Mouse (Mus musculus) heart, embryonic 10.5 days (tissue): ENCODE results near the gene Gabra4. TPM values are rescaled to one million over a fixed set of nuclear protein-coding genes. Genes with fewer than 3 reads are reported as not detected.
"Not testable (repeated sequence)": the region's sequence is repeated elsewhere in the genome, so short reads cannot be mapped to it uniquely, and the experiment has no call there.

Experiments used
- DNase-seq: peaks from one replicate; pipeline ENCODE4 v3.0.0-alpha.2; 2017; ENCODE audit warnings: low spot score
- H3K27ac ChIP-seq: fragments of 300-500 bp; sonication (generic); 2 replicates; pipeline ENCODE4 v1.5.1; 2016; ENCODE audit warnings: mild to moderate bottlenecking
- H3K27me3 ChIP-seq: fragments of 300-500 bp; sonication (generic); 2 replicates; pipeline ENCODE4 v1.6.1; 2016; ENCODE audit warnings: mild to moderate bottlenecking; ENCODE audit not compliant: poor library complexity, insufficient read depth, severe bottlenecking
- H3K36me3 ChIP-seq: fragments of 300-500 bp; sonication (generic); 2 replicates; pipeline ENCODE4 v1.6.1; 2016; ENCODE audit warnings: mild to moderate bottlenecking, moderate library complexity
- H3K4me1 ChIP-seq: fragments of 300-500 bp; sonication (generic); 2 replicates; pipeline ENCODE4 v1.6.1; 2016; ENCODE audit warnings: mild to moderate bottlenecking
- H3K4me3 ChIP-seq: fragments of 300-500 bp; sonication (generic); 2 replicates; pipeline ENCODE4 v1.5.1; 2016; ENCODE audit warnings: mild to moderate bottlenecking, moderate library complexity
- H3K9me3 ChIP-seq: fragments of 300-500 bp; sonication (generic); 2 replicates; pipeline ENCODE4 v1.6.1; 2016; ENCODE audit warnings: mild to moderate bottlenecking, moderate library complexity
- WGBS: fragments of 180-500 bp; shearing (Covaris S2); methylation state at CpG from one replicate; pipeline ENCODE4 v1.1.7; 2016; 5-methylcytosine and 5-hydroxymethylcytosine counted together
- polyA plus RNA-seq: library from polyadenylated mRNA; unstranded; fragments of >200 nt; fragmentation: Nextera tagmentation; extraction: Ambion mirVana; gene quantifications from 2 replicates; pipeline ENCODE4 v1.2.1, GENCODE M21; 2016

Gene Gabra4
- polyA plus RNA-seq, 1 experiment from 2014 or later = 4.9 TPM

- H3K4me3 ChIP-seq = no peak overlapping the region
- 88% methylated on average over 1 of the region's 1 CpGs for WGBS
Measured at GRCm38 (mm10) chr5:71614311-71614710, 43.8 kb downstream of the Gabra4 start.

DNA sequence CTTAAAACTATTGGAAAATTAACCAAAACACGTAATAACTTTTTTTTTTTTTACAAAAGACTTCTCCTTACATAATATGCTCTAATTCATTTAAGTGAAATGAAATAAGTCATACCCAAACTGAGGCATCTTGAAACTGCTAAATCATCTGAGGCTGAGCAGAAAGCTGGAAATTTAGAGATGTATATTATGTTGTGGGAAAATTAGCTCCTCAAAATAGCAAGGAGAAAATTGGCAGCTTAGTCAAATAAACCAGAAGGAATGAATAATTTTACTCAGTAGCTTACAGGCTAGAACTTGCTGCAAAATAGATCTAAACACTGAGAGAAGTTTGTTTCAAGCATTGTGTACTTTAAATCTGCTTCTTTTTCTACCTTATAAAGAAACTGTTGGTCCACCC lies 49.4 kb downstream of the Gabra4 start:
- no peaks in the 10 kb centered on the region for H3K9me3 ChIP-seq
- H3K4me1 ChIP-seq = no peaks in the 10 kb centered on the region; the same call in 1 of the 2 replicates
- no peaks in the 10 kb centered on the region for H3K36me3 ChIP-seq
- no peak overlapping the region for H3K4me3 ChIP-seq
- H3K27ac ChIP-seq = no peak overlapping the region
- no peak for DNase-seq
- H3K27me3 ChIP-seq = no peaks in the 10 kb centered on the region
- WGBS = 88% methylated on average over 1 of the region's 1 CpGs

More at GRCm38 (mm10) chr5:71614311-71614710, 43.8 kb downstream of the Gabra4 start:
- Histone ChIP-seq H3K27me3 (no peaks in the 10 kb centered on the region), H3K36me3 (no peaks in the 10 kb centered on the region), H3K9me3 (no peaks in the 10 kb centered on the region), H3K4me1 (no peaks in the 10 kb centered on the region), H3K27ac (no peak overlapping the region)
- DNase-seq = no peak

- H3K4me3 ChIP-seq = no peak overlapping the region
- no peaks in the 10 kb centered on the region; the same call in 1 of the 2 replicates for H3K4me1 ChIP-seq
- 62% methylated on average over 4 of the region's 4 CpGs for WGBS
- H3K27ac ChIP-seq = no peak overlapping the region; the same call in 1 of the 2 replicates
- no peaks in the 10 kb centered on the region for H3K36me3 ChIP-seq
- no peaks in the 10 kb centered on the region for H3K9me3 ChIP-seq
- H3K27me3 ChIP-seq = no peaks in the 10 kb centered on the region
- DNase-seq = no peak
Measured at GRCm38 (mm10) chr5:71606907-71607306, 51.2 kb downstream of the Gabra4 start.

DNA sequence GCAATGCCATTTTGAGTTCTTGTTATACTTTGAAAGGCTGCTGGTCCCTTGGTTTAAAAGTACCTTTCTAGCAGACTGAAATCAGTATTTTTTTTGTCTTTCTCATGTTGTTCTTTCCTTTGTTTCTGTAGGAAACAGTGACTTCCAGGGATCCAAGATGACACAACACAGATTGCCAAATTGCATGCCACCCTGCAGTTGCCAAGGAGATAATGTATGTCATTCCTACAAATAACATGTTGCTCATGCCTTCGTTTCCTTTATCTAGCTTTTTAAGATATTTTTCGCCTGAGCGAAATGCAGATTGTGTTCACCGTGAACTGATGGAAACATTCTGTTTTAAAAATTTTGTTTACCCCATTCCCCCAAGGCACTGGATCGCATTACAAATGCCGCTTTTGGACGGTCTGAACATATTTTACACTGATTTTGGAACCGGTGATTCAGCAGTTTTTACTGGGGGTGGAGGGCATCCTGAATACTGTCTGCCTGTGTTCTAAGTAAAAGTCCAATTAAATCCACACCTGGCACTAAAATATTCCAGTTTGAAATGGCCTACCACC lies 53.9 kb downstream of the Gabra4 start:
- DNase-seq = no peak
- WGBS = 58% methylated on average over 8 of the region's 8 CpGs
- H3K27me3 ChIP-seq = no peaks in the 10 kb centered on the region

DNA sequence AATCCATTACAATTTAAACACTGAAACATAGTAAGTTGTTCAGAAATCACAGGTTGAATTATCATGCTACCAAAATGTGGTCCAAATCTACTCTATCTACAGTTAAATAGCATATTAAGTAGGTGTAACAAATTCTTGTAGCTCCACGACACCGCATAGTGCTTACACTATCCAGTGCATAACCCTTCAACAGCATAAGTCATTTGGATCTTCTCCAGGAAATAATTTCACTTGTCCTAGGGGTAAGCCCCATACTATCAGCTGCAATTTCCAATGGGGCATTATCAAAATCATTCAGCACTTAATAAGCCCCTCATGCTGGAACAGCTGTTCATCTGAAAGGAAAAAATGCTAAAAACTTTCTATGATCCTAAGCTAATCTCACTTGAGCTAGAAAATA lies 62.8 kb downstream of the Gabra4 start:
- no peaks in the 10 kb centered on the region for H3K36me3 ChIP-seq
- no peaks in the 10 kb centered on the region for H3K9me3 ChIP-seq
- no peak for DNase-seq
- no peak overlapping the region for H3K4me3 ChIP-seq
- H3K27ac ChIP-seq = no peak overlapping the region
- H3K4me1 ChIP-seq = peaks cover 5% of the 10 kb centered on the region; the same call in 1 of the 2 replicates
- 90% methylated on average over 2 of the region's 2 CpGs for WGBS
- H3K27me3 ChIP-seq = no peaks in the 10 kb centered on the region

More for the DNA sequence above, 53.9 kb downstream of the Gabra4 start:
- no peak overlapping the region for H3K27ac ChIP-seq
- H3K36me3 ChIP-seq = no peaks in the 10 kb centered on the region
- H3K4me1 ChIP-seq = no peaks in the 10 kb centered on the region; the same call in 1 of the 2 replicates
- H3K4me3 ChIP-seq = no peak overlapping the region
- H3K9me3 ChIP-seq = no peaks in the 10 kb centered on the region

- H3K27me3 ChIP-seq = no peaks in the 10 kb centered on the region
- peaks cover 5% of the 10 kb centered on the region; the same call in 1 of the 2 replicates for H3K4me1 ChIP-seq
- no peak overlapping the region for H3K27ac ChIP-seq
- 80% methylated on average over 2 of the region's 2 CpGs for WGBS
- no peak overlapping the region for H3K4me3 ChIP-seq
- no peaks in the 10 kb centered on the region for H3K36me3 ChIP-seq
- no peak for DNase-seq
- H3K9me3 ChIP-seq = no peaks in the 10 kb centered on the region
Measured at GRCm38 (mm10) chr5:71593745-71594255, 64.3 kb downstream of the Gabra4 start.

- no peaks in the 10 kb centered on the region for H3K27me3 ChIP-seq
- no peaks in the 10 kb centered on the region for H3K36me3 ChIP-seq
- no peaks in the 10 kb centered on the region for H3K4me1 ChIP-seq
- H3K27ac ChIP-seq = no peak overlapping the region
- DNase-seq = no peak
- WGBS = 82% methylated on average over 9 of the region's 9 CpGs
- no peak overlapping the region for H3K4me3 ChIP-seq
- no peaks in the 10 kb centered on the region for H3K9me3 ChIP-seq
Measured at GRCm38 (mm10) chr5:71571646-71572237, 86.4 kb downstream of the Gabra4 start.

DNA sequence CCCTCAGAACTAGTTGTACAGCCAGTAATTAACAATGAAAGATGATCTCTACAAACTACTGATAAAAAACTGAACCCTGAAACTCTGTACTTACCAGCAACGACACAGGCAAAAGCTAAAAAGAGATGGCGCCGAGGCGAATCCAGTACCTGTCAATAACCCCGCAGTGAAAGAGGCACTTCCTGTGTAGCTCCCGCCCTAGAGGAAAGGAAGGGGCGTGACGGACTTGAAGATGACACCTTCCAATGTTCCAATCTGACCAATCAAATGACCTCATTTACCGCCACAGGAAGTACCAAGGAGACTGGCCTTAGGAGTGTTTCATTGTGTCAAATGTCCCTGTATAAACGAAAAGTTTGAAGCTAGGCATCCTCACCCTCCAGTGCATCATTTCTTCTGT lies 110.0 kb downstream of the Gabra4 start, which contains the start of gene Cox7b2:
Gene Cox7b2, minus strand, starts transcription at position 127 of the 400 bp plus-strand sequence.
- Histone ChIP-seq H3K9me3 (no peaks in the 10 kb centered on the region), H3K36me3 (no peaks in the 10 kb centered on the region), H3K4me3 (no peak within 1 kb of the TSS), H3K4me1 (no peaks in the 10 kb centered on the region), H3K27me3 (no peaks in the 10 kb centered on the region), H3K27ac (no peak within 1 kb of the TSS)
- no peak for DNase-seq
- 88% methylated on average over 10 of the region's 10 CpGs for WGBS

DNA sequence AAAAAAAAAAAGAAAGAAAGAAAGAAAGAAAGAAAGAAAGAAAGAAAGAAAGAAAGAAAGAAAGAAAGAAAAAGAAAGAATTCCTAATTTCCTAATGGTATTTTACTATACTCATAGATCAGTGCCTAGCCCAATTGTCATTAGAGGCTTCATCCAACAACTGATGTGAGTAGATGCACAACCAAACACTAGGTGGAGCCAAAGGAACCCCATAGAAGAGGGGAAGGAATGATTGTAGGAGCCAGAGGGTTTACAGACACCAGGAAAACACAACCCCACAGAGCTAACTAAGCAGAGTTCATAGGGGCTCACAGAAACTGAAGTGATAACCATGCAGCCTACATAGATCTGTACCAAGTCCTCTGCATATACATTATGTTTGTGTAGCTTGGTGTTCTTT lies 112.6 kb downstream of the Gabra4 start:
- no peaks in the 10 kb centered on the region for H3K36me3 ChIP-seq
- H3K27ac ChIP-seq = no peak overlapping the region
- H3K4me1 ChIP-seq = no peaks in the 10 kb centered on the region
- no peak overlapping the region for H3K4me3 ChIP-seq
- H3K27me3 ChIP-seq = no peaks in the 10 kb centered on the region
- no peak for DNase-seq
- no peaks in the 10 kb centered on the region for H3K9me3 ChIP-seq

GRCm38 (mm10) chr5:71525486-71525885 lies 132.6 kb downstream of the Gabra4 start:
- not testable (repeated sequence) for H3K4me3 ChIP-seq, DNase-seq, H3K36me3 ChIP-seq, H3K4me1 ChIP-seq, H3K27ac ChIP-seq, H3K9me3 ChIP-seq, H3K27me3 ChIP-seq
- 70% methylated on average over 7 of the region's 15 CpGs for WGBS

Other genes with a start within 250 kb of the Gabra4 start
- gene Cox7b2, start 110.1 kb downstream of the Gabra4 start, polyA plus RNA-seq = 0.58 TPM in 1 of 2 replicates, not detected in the other
- gene Gabrb1, start 195 bp downstream of the Gabra4 start, polyA plus RNA-seq = 0.30 and 0.92 TPM in 2 replicates